Mouse (Mus musculus) lung, adult 2 months (tissue): ENCODE results near the gene Vgll2.

Experiments used
- CTCF ChIP-seq: fragments of 200-500 bp; IDR thresholded peaks from 2 replicates; pipeline ENCODE4 v1.5.1; 2011; ENCODE audit warnings: mild to moderate bottlenecking, low read length, control low read depth; ENCODE audit not compliant: insufficient read depth
- POLR2A ChIP-seq: fragments of 200-500 bp; IDR thresholded peaks from 2 replicates; pipeline ENCODE4 v1.6.1; 2011; ENCODE audit warnings: low read depth, mild to moderate bottlenecking, control low read depth, low read length, borderline replicate concordance; ENCODE audit errors: extremely low read depth

GRCm38 (mm10) chr10:52022413-52023212, at the start of gene Vgll2:
- no peak for TF ChIP-seq CTCF
- TF ChIP-seq POLR2A = no peak
